Mouse (Mus musculus) midbrain, embryonic 13.5 days (tissue): ENCODE results near the gene Tmem33. TPM values are rescaled to one million over a fixed set of nuclear protein-coding genes. Genes with fewer than 3 reads are reported as not detected.
A peak's percentile ranks its signal among the peaks of the same experiment; 100 is the strongest.

Experiments
- ATAC-seq: fragments of 200-750 bp; cut with Nextera tagmentation; 2 replicates; pipeline ENCODE4 v1.8.0; 2017; ENCODE audit warnings: mild to moderate bottlenecking, moderate TSS enrichment, moderate library complexity
- H3K27ac ChIP-seq: fragments of 300-500 bp; sonication (generic); 2 replicates; pipeline ENCODE4 v1.5.1; 2015; ENCODE audit warnings: inconsistent platforms, mild to moderate bottlenecking, moderate library complexity
- H3K27me3 ChIP-seq: fragments of 300-500 bp; sonication (generic); 2 replicates; pipeline ENCODE4 v1.6.1; 2015; ENCODE audit warnings: mild to moderate bottlenecking, inconsistent platforms
- H3K36me3 ChIP-seq: fragments of 300-500 bp; sonication (generic); 2 replicates; pipeline ENCODE4 v1.6.1; 2015; ENCODE audit warnings: mild to moderate bottlenecking, inconsistent platforms
- H3K4me1 ChIP-seq: fragments of 300-500 bp; sonication (generic); replicated peaks from 2 replicates; pipeline ENCODE4 v1.6.1; 2015; ENCODE audit warnings: inconsistent platforms
- H3K4me2 ChIP-seq: fragments of 300-500 bp; sonication (generic); replicated peaks from 2 replicates; pipeline ENCODE4 v1.6.1; 2015; ENCODE audit warnings: moderate library complexity, mild to moderate bottlenecking, inconsistent platforms
- H3K4me3 ChIP-seq: fragments of 300-500 bp; sonication (generic); replicated peaks from 2 replicates; pipeline ENCODE4 v1.5.1; 2015; ENCODE audit warnings: mild to moderate bottlenecking, inconsistent platforms
- H3K9ac ChIP-seq: fragments of 300-500 bp; sonication (generic); replicated peaks from 2 replicates; pipeline ENCODE4 v1.6.1; 2015; ENCODE audit warnings: mild to moderate bottlenecking, inconsistent platforms
- H3K9me3 ChIP-seq: fragments of 300-500 bp; sonication (generic); 2 replicates; pipeline ENCODE4 v1.6.1; 2016; ENCODE audit warnings: mild to moderate bottlenecking, inconsistent platforms
- WGBS: fragments of 180-500 bp; shearing (Covaris S2); methylation state at CpG from one replicate; pipeline ENCODE4 v1.1.7; 2015; 5-methylcytosine and 5-hydroxymethylcytosine counted together
- polyA plus RNA-seq: library from polyadenylated mRNA; unstranded; fragments of >200 nt; fragmentation: Nextera tagmentation; extraction: Ambion mirVana; gene quantifications from 2 replicates; pipeline ENCODE4 v1.2.1, GENCODE M21; 2015

Tmem33 gene
- polyA plus RNA-seq: 92.4 and 94.6 TPM in 2 replicates

DNA sequence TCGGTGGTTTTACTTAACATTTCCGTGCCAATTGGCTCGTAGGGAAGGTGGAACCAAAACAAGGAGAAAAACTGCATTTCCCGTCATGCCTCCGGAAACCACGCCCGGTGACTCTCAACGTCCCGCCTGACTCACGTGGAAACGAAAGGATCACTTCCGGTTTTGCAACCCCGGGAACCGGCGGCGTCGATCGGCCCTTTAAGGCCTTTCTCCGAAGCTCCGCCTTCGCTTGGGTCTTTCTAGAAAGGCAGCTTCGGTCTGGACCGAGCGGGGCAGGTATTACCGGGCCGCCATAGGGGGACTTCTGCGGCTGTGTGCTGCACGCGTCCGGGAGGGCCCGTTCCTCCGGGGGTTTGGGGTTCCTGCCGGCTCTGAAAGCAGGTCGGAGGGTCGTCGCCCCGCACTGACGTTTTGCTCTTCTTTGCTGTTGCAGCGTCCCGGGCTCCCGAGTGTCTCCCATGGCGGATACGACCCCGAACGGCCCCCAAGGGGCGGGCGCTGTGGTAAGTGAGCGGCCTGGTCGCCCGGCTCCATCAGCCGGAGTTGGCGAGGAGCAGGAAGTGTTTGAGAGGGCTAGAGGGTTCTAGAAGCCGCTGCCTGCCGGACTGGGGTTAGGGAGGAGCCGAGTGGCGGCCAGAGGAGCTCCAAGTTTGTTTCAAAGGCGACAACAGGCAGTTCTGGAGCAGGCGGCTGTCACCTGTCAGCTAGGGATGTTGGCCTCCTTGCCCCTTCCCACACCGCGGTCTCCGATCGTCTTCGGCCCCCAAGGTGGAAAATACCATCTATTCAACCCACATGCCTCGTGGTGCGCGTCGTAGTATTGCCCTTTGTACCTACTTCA, at the start of gene Tmem33:
Gene Tmem33, plus strand, starts transcription at position 35 of the 841 bp plus-strand sequence.
- Histone ChIP-seq H3K27ac (peak within 1 kb of the TSS; percentile 93), H3K4me1 (peaks cover 24% of the 10 kb centered on the region), H3K4me3 (peak within 1 kb of the TSS; percentile 95), H3K9ac (peak within 1 kb of the TSS; percentile 88), H3K4me2 (peak within 1 kb of the TSS; percentile 84), H3K9me3 (no peaks in the 10 kb centered on the region), H3K36me3 (peaks cover 21% of the 10 kb centered on the region), H3K27me3 (no peaks in the 10 kb centered on the region)
- ATAC-seq: peak; percentile 95
- under 1% methylated on average over 67 of the region's 67 CpGs for WGBS

DNA sequence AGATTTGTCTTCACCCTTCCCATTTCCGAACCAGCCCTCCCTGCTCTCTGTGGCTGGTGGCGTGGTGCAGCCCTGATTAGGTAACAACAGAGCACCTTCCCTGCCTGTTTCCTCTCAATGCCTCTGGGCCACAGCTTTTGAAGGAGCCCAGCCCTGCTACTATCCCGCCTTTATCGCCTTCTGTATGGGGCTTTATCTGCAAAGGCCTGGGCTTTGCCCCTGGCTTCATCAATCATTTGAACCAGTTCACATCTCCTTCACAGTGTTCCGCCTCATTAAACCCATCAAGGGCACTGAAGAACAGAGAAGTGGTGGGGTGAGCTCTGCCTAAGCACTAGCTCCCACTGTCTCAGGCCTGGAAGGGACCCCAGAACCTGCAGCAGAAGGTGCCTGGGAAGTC, 47.2 kb upstream of the Tmem33 start:
- Histone ChIP-seq H3K36me3 (no peaks in the 10 kb centered on the region), H3K4me1 (peaks cover 20% of the 10 kb centered on the region), H3K27ac (no peak overlapping the region), H3K4me3 (no peak overlapping the region), H3K27me3 (peaks cover 87% of the 10 kb centered on the region), H3K9me3 (no peaks in the 10 kb centered on the region), H3K9ac (no peak overlapping the region), H3K4me2 (no peak overlapping the region)
- 24% methylated on average over 5 of the region's 5 CpGs for WGBS
- no peak for ATAC-seq

DNA sequence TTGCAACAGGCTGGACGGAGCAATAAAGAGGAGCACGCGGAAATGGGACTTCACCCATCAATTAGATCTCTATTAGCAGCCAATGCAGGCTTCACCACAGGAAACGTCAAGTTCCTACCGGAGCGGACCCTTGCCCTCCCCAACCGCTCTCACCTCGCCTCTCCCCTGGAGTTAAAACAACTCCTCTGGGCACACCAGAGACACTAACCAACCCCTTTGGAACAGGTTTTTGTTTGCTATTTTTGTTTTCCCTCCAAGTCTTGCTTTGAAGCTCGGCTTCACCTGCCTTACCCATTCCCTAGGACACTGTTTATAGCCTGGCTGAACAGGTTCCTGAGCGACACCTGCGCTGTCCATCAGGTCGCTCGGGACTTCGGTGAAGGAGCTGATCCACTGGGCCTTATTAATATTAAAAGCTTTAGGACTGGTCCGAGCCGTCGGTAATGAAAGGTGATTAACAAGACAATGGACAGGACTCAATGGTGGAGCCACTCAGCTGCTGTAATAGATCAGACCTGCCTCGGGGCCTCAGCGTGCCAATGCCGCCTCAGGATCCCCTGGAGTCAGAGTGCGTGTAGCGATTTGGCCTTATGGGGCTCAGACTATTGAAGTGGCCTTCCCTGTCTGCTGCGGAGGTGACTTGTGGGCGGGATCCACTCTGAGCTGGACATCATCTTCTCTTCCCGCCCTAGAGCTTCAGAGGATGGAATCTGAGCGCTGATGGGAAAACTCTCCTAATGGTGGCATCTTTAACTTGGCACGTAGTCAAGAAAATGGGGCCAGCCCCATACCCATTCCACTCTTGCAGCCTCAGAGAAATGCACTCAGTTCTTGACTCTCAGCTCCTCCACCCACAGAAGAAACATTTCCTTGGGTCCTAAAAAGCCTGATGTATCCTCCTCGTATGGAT, 45.0 kb upstream of the Tmem33 start:
- ATAC-seq: peak; percentile 44
- H3K9ac ChIP-seq: 0 out of 2 replicates have a peak overlapping the region, but pooled peaks have one; percentile 28
- H3K4me3 ChIP-seq: peak overlapping the region; percentile 30
- peak overlapping the region; percentile 53 for H3K4me2 ChIP-seq
- peaks cover 20% of the 10 kb centered on the region for H3K4me1 ChIP-seq
- peaks cover 97% of the 10 kb centered on the region for H3K27me3 ChIP-seq
- H3K27ac ChIP-seq: no peak overlapping the region
- under 1% methylated on average over 28 of the region's 28 CpGs for WGBS
- H3K9me3 ChIP-seq: no peaks in the 10 kb centered on the region
- no peaks in the 10 kb centered on the region for H3K36me3 ChIP-seq

DNA sequence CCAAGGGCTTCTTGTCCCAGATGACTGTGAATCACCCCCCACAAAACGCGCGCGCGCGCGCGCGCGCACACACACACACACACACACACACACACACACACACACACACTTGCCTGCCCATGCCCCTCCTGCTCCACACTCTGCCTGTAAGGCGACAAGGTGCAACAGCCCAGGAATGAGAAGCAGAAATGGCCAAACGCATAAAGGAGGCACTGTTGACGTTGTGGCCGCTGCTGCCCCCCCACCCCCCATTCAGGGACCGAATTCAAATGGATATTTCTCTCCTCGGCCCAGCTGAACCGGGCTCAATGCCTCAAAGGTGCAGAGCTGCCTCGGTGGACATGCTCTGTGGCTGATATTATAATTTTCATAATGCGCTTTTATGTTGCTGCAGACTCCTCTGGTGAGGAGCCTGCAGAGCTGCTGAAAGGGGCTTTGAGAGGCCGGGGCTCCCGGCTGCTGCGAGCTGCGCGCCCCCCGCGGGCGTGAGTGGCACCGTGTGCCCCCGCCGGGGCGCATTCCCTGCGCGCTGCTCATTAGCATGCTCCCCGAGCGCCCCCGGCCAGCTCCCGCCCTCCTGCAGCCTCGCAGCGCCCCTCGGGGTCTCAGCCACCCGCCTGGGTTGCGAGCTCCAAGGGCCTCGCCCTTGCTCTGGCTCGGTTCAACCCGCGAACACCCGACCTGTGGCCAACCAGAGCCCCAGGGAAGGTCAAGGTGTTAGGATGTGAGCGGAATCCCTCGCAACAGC, 44.2 kb upstream of the Tmem33 start:
- H3K4me2 ChIP-seq: peak overlapping the region; percentile 53
- 0 out of 2 replicates have a peak overlapping the region, but pooled peaks have one; percentile 7 for H3K9ac ChIP-seq
- no peaks in the 10 kb centered on the region for H3K36me3 ChIP-seq
- peak; percentile 78 for ATAC-seq
- peak overlapping the region; percentile 30 for H3K4me3 ChIP-seq
- no peak overlapping the region for H3K27ac ChIP-seq
- peaks cover 97% of the 10 kb centered on the region for H3K27me3 ChIP-seq
- WGBS: under 1% methylated on average over 48 of the region's 49 CpGs
- H3K9me3 ChIP-seq: no peaks in the 10 kb centered on the region
- H3K4me1 ChIP-seq: peaks cover 20% of the 10 kb centered on the region

DNA sequence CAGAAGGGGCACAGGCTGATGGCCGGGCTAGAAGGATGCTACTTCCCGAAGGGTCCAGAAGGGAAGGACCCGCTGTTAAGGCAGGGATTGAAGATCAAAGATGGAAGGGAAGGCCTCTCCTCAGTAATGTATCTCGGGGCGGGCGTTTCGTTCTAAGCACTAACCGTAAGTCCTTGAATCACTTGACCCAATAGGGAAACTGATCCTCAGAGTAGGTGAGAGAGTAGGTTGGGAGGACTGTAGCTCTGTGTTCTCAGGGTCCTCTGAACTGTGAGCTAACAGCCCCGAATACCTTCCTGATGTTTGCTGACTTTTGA, 43.6 kb upstream of the Tmem33 start:
- H3K4me2 ChIP-seq: peak overlapping the region; percentile 53
- H3K36me3 ChIP-seq: no peaks in the 10 kb centered on the region
- peak overlapping the region; percentile 30 for H3K4me3 ChIP-seq
- H3K4me1 ChIP-seq: peaks cover 20% of the 10 kb centered on the region
- no peaks in the 10 kb centered on the region for H3K9me3 ChIP-seq
- H3K27me3 ChIP-seq: peaks cover 98% of the 10 kb centered on the region
- no peak overlapping the region for H3K27ac ChIP-seq
- WGBS: under 1% methylated on average over 9 of the region's 9 CpGs
- no peak overlapping the region for H3K9ac ChIP-seq
- ATAC-seq: peak; percentile 10; the same call in 1 of the 2 replicates

DNA sequence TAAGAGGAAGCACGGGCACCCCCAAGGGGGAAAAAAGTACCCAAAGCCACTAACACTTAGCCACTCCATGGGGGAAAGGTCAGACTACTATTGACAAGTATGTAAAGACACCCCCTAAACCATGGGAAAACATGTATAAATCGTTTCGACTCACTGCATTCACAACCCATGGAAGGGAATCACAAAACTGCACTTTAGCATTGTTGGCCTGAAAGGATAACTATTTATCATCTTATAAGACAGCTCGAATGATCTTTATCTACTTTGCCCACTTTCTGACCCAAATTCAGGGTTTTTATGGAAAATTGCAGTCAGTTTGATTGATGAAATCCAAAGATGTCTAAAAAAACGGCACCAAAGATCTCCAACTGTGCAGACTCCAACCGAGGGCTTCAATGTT, 38.5 kb upstream of the Tmem33 start:
- Histone ChIP-seq H3K4me2 (peak overlapping the region; percentile 49; the same call in 1 of the 2 replicates), H3K36me3 (no peaks in the 10 kb centered on the region), H3K27me3 (peaks cover 97% of the 10 kb centered on the region), H3K9me3 (peaks cover 9% of the 10 kb centered on the region), H3K9ac (no peak overlapping the region), H3K4me1 (peaks cover 15% of the 10 kb centered on the region), H3K27ac (no peak overlapping the region), H3K4me3 (peak overlapping the region; percentile 25; the same call in 1 of the 2 replicates)
- ATAC-seq: no peak
- WGBS: 5% methylated on average over 6 of the region's 6 CpGs

DNA sequence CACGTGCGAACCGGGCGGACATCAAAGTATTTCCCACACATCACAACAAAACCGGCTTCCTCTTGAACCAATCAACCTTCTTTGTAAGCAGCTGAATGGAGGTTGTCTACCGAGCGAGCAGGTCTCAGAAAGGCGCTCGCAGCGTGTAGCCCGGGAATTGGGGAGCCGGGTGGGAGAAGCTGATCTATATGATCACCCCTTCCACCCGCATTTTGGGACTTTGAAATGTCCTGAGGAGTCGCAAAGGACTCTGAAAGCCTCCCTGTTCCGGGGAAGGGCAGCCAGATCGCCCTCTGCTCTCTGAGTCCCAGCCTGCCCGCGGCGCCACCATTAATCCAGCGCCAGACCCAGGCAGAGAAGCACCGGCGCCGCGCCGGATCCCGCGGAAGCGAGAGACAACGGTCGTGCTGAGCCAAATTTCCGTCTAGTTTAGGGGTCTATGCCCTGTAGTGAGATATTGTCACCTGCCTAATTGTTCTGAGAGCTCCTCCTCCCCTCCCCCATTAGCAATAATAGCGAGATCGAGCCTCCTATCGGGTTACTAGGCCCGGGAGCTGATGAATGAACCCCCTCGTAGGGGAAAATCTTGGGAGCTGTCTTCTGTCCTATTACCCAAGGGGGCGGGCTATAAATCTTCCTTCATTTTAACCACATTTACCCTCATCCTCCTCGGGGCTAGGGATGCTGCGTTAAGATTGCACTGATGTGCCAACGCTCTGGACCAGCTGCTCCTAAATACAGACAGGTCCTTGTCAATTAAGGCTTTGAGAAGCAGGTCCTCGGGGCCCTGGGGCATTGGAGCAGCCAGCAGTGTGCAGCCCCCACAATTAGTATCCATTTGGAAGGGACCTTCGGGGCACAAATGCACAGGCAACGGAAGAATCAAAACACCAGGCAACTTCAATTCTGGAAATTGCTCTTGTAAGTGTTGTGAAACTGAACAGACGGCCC, 37.6 kb upstream of the Tmem33 start:
- H3K9ac ChIP-seq: no peak overlapping the region

DNA sequence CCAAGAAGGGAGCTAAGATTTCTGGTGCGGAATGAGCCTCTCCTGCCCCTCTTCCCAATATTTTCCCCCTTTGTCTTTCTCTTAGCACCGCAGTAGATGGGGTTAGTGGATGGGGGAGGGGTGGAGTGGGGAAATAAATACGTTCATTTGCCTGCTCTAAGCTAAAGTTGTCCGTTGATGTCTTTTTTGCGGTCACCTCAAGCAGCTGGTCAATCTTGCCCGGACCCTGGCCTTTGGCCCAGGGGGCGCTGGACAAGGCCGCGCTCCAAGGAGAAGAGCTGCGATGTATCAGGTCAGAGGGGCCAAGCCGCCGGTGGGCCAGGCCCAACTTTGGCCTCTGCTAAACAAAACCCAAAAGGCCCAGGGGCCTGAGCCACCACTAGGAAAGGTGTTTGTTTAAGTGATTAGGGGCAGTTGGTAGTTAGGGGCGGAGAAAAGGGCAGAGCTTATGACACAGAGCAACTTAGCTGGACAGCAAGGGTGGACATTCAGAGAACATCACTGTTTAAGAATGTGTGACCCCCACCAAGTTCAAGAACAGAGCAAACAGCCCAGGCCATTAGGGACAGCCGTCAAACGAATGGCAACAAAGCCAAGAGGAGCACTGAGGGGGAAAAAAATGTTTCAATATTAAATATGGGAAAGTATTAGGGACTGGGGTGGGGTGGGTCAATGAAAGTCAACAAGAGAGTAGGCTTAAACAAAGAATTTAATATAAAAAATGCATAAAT, 36.8 kb upstream of the Tmem33 start:
- peaks cover 9% of the 10 kb centered on the region for H3K9me3 ChIP-seq
- H3K9ac ChIP-seq: no peak overlapping the region
- H3K4me2 ChIP-seq: no peak overlapping the region
- peaks cover 99% of the 10 kb centered on the region for H3K27me3 ChIP-seq
- peaks cover 27% of the 10 kb centered on the region for H3K4me1 ChIP-seq
- 6% methylated on average over 15 of the region's 15 CpGs for WGBS
- no peak overlapping the region for H3K4me3 ChIP-seq
- no peaks in the 10 kb centered on the region for H3K36me3 ChIP-seq
- no peak overlapping the region for H3K27ac ChIP-seq
- no peak for ATAC-seq

More for the DNA sequence above, 37.6 kb upstream of the Tmem33 start:
- peak overlapping the region; percentile 25 for H3K4me3 ChIP-seq
- peaks cover 9% of the 10 kb centered on the region for H3K9me3 ChIP-seq
- ATAC-seq: peak; percentile 68; the same call in 1 of the 2 replicates
- H3K4me2 ChIP-seq: peak overlapping the region; percentile 49
- peaks cover 19% of the 10 kb centered on the region for H3K4me1 ChIP-seq
- H3K27me3 ChIP-seq: peaks cover 99% of the 10 kb centered on the region
- no peak overlapping the region for H3K27ac ChIP-seq
- under 1% methylated on average over 44 of the region's 44 CpGs for whole genome bisulfite sequencing
- no peaks in the 10 kb centered on the region for H3K36me3 ChIP-seq

DNA sequence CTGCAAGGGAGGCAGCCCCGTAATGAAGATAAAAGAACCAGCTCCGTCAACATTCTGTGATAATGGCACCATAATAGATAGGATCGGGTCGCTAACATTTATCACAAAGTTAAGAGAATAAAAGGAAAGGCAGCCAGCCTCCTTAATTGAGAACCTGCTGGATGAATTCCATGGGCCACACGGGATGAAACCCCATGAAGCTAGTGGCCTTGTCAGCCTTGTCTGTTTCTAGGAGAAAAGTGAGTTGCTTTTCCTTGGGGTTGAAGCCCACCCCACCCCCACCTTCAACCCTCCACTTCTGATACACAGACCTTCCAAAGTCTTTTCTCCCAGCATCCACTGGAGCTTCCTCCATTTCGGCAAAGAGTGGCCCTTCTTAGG, 36.3 kb upstream of the Tmem33 start:
- no peak overlapping the region for H3K27ac ChIP-seq
- no peaks in the 10 kb centered on the region for H3K36me3 ChIP-seq
- H3K4me2 ChIP-seq: no peak overlapping the region
- H3K9ac ChIP-seq: no peak overlapping the region
- H3K4me1 ChIP-seq: peaks cover 29% of the 10 kb centered on the region
- WGBS: 12% methylated on average over 6 of the region's 6 CpGs
- peaks cover 9% of the 10 kb centered on the region for H3K9me3 ChIP-seq
- no peak overlapping the region for H3K4me3 ChIP-seq
- no peak for ATAC-seq
- H3K27me3 ChIP-seq: peaks cover 99% of the 10 kb centered on the region

DNA sequence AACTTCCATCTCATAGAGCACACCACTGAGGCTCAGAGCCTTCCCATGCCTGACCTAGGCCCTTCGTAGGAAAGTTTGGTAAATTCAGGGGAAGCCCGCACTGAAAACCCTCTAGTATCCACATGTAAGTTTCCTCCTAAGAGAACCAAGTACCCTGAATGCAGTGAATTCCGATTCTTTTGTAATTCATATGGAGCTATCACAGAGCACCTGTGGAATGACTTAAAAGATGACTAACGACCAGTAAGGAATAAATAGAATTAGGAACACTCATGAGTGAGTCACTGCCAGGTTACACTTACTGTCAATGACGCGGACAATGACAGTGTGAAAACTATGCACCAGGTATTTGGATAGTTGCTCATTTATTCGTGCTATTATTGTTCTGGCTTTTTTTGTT, 34.6 kb upstream of the Tmem33 start:
- no peak for ATAC-seq
- H3K27ac ChIP-seq: no peak overlapping the region
- peaks cover 40% of the 10 kb centered on the region for H3K4me1 ChIP-seq
- H3K9me3 ChIP-seq: peaks cover 9% of the 10 kb centered on the region
- H3K4me2 ChIP-seq: no peak overlapping the region
- H3K36me3 ChIP-seq: no peaks in the 10 kb centered on the region
- peaks cover 99% of the 10 kb centered on the region for H3K27me3 ChIP-seq
- no peak overlapping the region for H3K4me3 ChIP-seq
- no peak overlapping the region for H3K9ac ChIP-seq
- 47% methylated on average over 7 of the region's 7 CpGs for WGBS
